Mouse (Mus musculus): ENCODE data around the gene Cox10. TPM values are rescaled to one million over a fixed set of nuclear protein-coding genes. Genes with fewer than 3 reads are reported as not detected.

The Cox10 gene
- total and polyA plus RNA-seq, 3 experiments, result 39.9 to 374 (median 52.2) TPM

DNA sequence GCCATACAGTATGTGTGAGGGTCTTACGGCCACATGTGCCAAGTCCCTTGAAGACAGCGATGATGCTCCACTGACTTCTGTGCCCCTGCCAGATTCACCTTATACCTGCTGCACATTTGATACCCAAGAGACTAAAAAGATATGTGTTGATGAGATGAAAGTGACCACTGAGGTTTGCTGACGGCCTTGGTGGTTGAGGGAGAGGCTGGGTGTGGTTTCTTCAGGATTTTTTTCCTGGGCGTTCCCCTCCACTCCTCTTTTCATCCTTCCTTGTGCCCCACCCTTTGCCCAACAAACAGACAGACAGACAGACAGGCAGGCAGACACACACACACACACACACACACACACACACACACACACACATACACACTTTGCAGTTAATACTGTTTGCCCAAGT, 37.4 kb upstream of the Cox10 start:
- TF ChIP-seq CHD2 (IDR thresholded peaks at IDR 0.05; ENCODE audit: low read length), result no peak
- TF ChIP-seq UBTF (IDR thresholded peaks at IDR 0.05; ENCODE audit: borderline replicate concordance, insufficient read depth, low read depth, low read length), result no peak
- no peak for TF ChIP-seq MAX (IDR thresholded peaks at IDR 0.05; ENCODE audit: low read length)
- TF ChIP-seq GABPA (IDR thresholded peaks at IDR 0.05; ENCODE audit: low read depth, low read length), result no peak
- TF ChIP-seq EP300 (IDR thresholded peaks at IDR 0.05; ENCODE audit: low read depth in 1 of 2, low read length in 2 of 2), result no peak
- TF ChIP-seq MYC (IDR thresholded peaks at IDR 0.05; ENCODE audit: low read depth, low read length), result no peak
- DNase-seq (ENCODE audit: low read depth, low spot score), result no peak
- H3K27ac ChIP-seq (ENCODE audit: control insufficient read depth, low read depth, low read length), result no peak overlapping the region

DNA sequence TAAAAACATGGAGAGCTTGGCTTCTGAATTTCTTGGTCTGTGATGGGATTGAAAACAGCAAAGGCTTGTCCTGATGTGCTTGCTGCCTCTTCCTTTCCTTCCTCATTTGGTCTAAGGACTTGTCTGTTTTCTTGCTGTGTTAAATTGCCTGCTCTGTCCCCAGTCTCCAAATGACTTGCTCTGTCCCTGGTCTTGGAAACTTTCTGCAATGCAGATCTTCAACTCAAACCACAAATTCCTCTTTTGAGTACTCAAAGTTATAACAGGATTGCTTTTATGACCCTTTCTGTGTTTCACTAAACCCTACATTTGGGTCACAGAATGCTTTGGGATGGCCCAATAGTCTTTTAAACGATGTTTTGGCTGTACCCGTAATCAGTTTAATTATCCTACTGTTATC, 36.6 kb upstream of the Cox10 start:
- Histone ChIP-seq H3K27ac (ENCODE audit: control insufficient read depth, low read depth, low read length) (no peak overlapping the region), H3K36me3 (ENCODE audit: control insufficient read depth in 1 of 2, insufficient read depth in 2 of 2, low read length in 2 of 2) (no peaks in the 10 kb centered on the region), H3K4me3 (ENCODE audit: control insufficient read depth in 1 of 2, insufficient read depth in 1 of 2, low read depth in 2 of 2, low read length in 2 of 2) (no peak overlapping the region), H3K27me3 (ENCODE audit: control insufficient read depth in 1 of 2, insufficient read depth in 2 of 2, low read length in 2 of 2) (no peaks in the 10 kb centered on the region), H3K9ac (ENCODE audit: control insufficient read depth, low read depth, low read length, poor library complexity, severe bottlenecking) (no peak overlapping the region), H3K79me2 (ENCODE audit: control insufficient read depth, insufficient read depth, low read length, poor library complexity) (no peaks in the 10 kb centered on the region), H3K9me3 (replicated peaks; ENCODE audit: insufficient read depth, low read length) (no peaks in the 10 kb centered on the region), H3K4me1 (ENCODE audit: control insufficient read depth in 1 of 2, insufficient read depth in 2 of 2, low read length in 2 of 2) (no peaks in the 10 kb centered on the region)
- TF ChIP-seq RCOR1 (IDR thresholded peaks at IDR 0.05; ENCODE audit: low read depth, low read length) (no peak), MYB (IDR thresholded peaks at IDR 0.05; ENCODE audit: low read depth, low read length) (no peak), MEF2A (IDR thresholded peaks at IDR 0.05; ENCODE audit: extremely low read depth, insufficient replicate concordance, low read depth, low read length, poor library complexity, severe bottlenecking) (no peak), NELFE (IDR thresholded peaks at IDR 0.05; ENCODE audit: low read depth, low read length) (no peak), GABPA (IDR thresholded peaks at IDR 0.05; ENCODE audit: low read depth, low read length) (no peak), ZNF384 (IDR thresholded peaks at IDR 0.05; ENCODE audit: low read depth, low read length) (no peak), POLR2AphosphoS2 (IDR thresholded peaks at IDR 0.05; ENCODE audit: low read length) (no peak), KAT2A (conservative IDR thresholded peaks at IDR 0.05; ENCODE audit: low read depth, low read length) (no peak), NRF1 (IDR thresholded peaks at IDR 0.05; ENCODE audit: insufficient read depth, low read depth, low read length, poor library complexity, severe bottlenecking) (no peak)
- DNase-seq (ENCODE audit: low read depth, low spot score), result no peak

More for the DNA sequence above, 37.4 kb upstream of the Cox10 start:
- no peaks in the 10 kb centered on the region for H3K79me2 ChIP-seq (ENCODE audit: control insufficient read depth, insufficient read depth, low read length, poor library complexity)
- no peaks in the 10 kb centered on the region for H3K9me3 ChIP-seq (replicated peaks; ENCODE audit: insufficient read depth, low read length)
- no peaks in the 10 kb centered on the region for H3K36me3 ChIP-seq (ENCODE audit: control insufficient read depth in 1 of 2, insufficient read depth in 2 of 2, low read length in 2 of 2)
- no peak overlapping the region for H3K4me3 ChIP-seq (ENCODE audit: control insufficient read depth in 1 of 2, insufficient read depth in 1 of 2, low read depth in 2 of 2, low read length in 2 of 2)
- H3K27me3 ChIP-seq (ENCODE audit: control insufficient read depth in 1 of 2, insufficient read depth in 2 of 2, low read length in 2 of 2), result no peaks in the 10 kb centered on the region
- no peak overlapping the region for H3K9ac ChIP-seq (ENCODE audit: control insufficient read depth, low read depth, low read length, poor library complexity, severe bottlenecking)
- H3K4me1 ChIP-seq (ENCODE audit: control insufficient read depth in 1 of 2, insufficient read depth in 2 of 2, low read length in 2 of 2), result no peaks in the 10 kb centered on the region

DNA sequence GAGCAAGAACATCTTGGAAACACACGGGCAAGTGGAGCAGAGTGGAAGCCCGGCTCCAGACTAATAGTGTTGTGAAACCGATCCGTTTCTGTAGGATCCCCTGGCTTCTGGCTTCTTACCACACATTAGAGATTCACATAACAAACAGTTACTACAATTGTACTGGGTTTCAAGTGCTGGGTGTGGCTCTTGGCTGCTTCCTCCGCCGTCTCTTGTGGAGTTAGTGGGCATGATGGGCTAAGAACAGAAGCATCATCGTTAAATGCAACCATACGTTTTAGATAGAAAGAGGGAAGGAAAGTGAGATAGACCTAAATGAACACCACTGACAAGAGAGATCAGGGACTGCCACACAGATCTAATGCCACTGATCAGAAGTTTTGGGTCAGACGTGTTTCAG, 35.8 kb upstream of the Cox10 start:
- no peaks in the 10 kb centered on the region for H3K9me3 ChIP-seq (replicated peaks; ENCODE audit: insufficient read depth, low read length)
- H3K79me2 ChIP-seq (ENCODE audit: control insufficient read depth, insufficient read depth, low read length, poor library complexity), result no peaks in the 10 kb centered on the region
- no peak for DNase-seq (ENCODE audit: low read depth, low spot score)
- no peaks in the 10 kb centered on the region for H3K4me1 ChIP-seq (ENCODE audit: control insufficient read depth in 1 of 2, insufficient read depth in 2 of 2, low read length in 2 of 2)
- no peaks in the 10 kb centered on the region for H3K36me3 ChIP-seq (ENCODE audit: control insufficient read depth in 1 of 2, insufficient read depth in 2 of 2, low read length in 2 of 2)
- no peaks in the 10 kb centered on the region for H3K27me3 ChIP-seq (ENCODE audit: control insufficient read depth in 1 of 2, insufficient read depth in 2 of 2, low read length in 2 of 2)
- no peak for TF ChIP-seq ZNF384 (IDR thresholded peaks at IDR 0.05; ENCODE audit: low read depth, low read length)
- no peak for TF ChIP-seq CHD2 (IDR thresholded peaks at IDR 0.05; ENCODE audit: low read length)
- no peak for TF ChIP-seq JUND (IDR thresholded peaks at IDR 0.05; ENCODE audit: low read depth, low read length)
- TF ChIP-seq MXI1 (IDR thresholded peaks at IDR 0.05; ENCODE audit: low read depth, low read length), result no peak
- no peak for TF ChIP-seq KAT2A (conservative IDR thresholded peaks at IDR 0.05; ENCODE audit: low read depth, low read length)
- no peak for TF ChIP-seq MAX (IDR thresholded peaks at IDR 0.05; ENCODE audit: low read length)
- no peak for TF ChIP-seq MYC (IDR thresholded peaks at IDR 0.05; ENCODE audit: low read depth, low read length)
- TF ChIP-seq GATA1 (IDR thresholded peaks at IDR 0.05; ENCODE audit: low read depth, low read length), result no peak
- TF ChIP-seq ETS1 (IDR thresholded peaks at IDR 0.05; ENCODE audit: low read depth, low read length), result no peak
- no peak overlapping the region for H3K27ac ChIP-seq (ENCODE audit: control insufficient read depth, low read depth, low read length)
- H3K9ac ChIP-seq (ENCODE audit: control insufficient read depth, low read depth, low read length, poor library complexity, severe bottlenecking), result no peak overlapping the region
- H3K4me3 ChIP-seq (ENCODE audit: control insufficient read depth in 1 of 2, insufficient read depth in 1 of 2, low read depth in 2 of 2, low read length in 2 of 2), result no peak overlapping the region
